Mouse (Mus musculus): ENCODE measurements around the gene Pabpn1. TPM values are rescaled to one million over a fixed set of nuclear protein-coding genes. Genes with fewer than 3 reads are reported as not detected.
"Not testable (repeated sequence)": the region's sequence is repeated elsewhere in the genome, so short reads cannot be mapped to it uniquely, and the experiment has no call there.

The Pabpn1 gene
- polyA plus RNA-seq, 1 experiment from 2014 or later = 139 TPM

DNA sequence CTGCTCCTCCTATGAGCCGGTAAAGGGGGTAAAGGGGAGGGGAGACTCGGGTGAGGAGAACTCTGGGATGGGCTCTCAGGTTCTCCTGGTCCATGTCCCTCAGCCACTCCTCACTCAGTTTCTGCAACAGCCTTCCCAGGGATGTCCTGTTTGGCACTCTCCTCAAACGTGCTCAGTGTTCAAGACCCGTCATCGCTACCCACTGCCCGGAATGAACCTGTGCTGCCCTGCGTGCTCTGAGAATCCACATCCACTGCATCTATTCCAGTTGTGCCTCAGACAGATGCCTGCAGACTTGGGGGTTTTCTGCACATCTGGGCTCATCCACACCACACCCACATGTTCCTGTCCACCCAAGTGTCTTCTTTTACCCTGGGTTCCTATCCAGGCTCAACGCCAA is 50.2 kb downstream of the Pabpn1 start:
- Histone ChIP-seq H3K4me1 (ENCODE audit: insufficient read depth) (no peaks in the 10 kb centered on the region), H3K4me2 (no peak overlapping the region), H3K9ac (no peak overlapping the region), H3K4me3 (ENCODE audit: low read depth, low read length) (no peak overlapping the region), H3K27me3 (ENCODE audit: insufficient read depth, low read length) (no peaks in the 10 kb centered on the region), H3K9me3 (ENCODE audit: low read depth, low read length) (no peaks in the 10 kb centered on the region), H3K36me3 (ENCODE audit: insufficient read depth) (no peaks in the 10 kb centered on the region), H3K27ac (ENCODE audit: low read depth) (no peak overlapping the region)
- ATAC-seq (ENCODE audit: insufficient read depth) (no peak), DNase-seq (no peak)
- no peak for TF ChIP-seq CTCF (IDR thresholded peaks at IDR 0.05; ENCODE audit: low read depth)
- WGBS = 86% methylated on average over 8 of the region's 8 CpGs

DNA sequence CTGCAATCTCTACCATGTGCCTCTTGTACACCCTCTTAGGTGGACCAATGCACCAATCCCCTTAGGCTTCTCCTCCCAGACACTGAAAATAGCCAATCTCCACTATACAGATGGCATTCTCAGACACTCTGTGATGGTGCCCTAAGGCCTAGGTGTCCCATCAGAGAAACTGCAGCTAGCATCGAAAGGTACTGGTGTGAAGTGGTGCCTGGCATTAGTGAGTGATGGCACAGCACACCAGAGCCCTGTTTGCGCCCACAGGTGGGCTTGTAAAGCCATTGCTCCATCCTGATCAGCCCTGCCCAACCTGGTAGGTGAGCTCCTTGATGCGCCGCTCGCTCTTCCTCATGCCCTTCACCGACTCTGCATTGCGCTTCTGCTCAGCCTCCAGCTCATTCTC is 51.7 kb downstream of the Pabpn1 start:
- Histone ChIP-seq H3K27me3 (ENCODE audit: insufficient read depth, low read length) (no peaks in the 10 kb centered on the region), H3K9ac (no peak overlapping the region), H3K27ac (ENCODE audit: low read depth) (no peak overlapping the region), H3K36me3 (ENCODE audit: insufficient read depth) (no peaks in the 10 kb centered on the region), H3K4me1 (ENCODE audit: insufficient read depth) (no peaks in the 10 kb centered on the region), H3K9me3 (ENCODE audit: low read depth, low read length) (no peaks in the 10 kb centered on the region), H3K4me2 (no peak overlapping the region), H3K4me3 (ENCODE audit: low read depth, low read length) (no peak overlapping the region)
- 89% methylated on average over 7 of the region's 7 CpGs for WGBS
- no peak for TF ChIP-seq CTCF (IDR thresholded peaks at IDR 0.05; ENCODE audit: low read depth)
- ATAC-seq (ENCODE audit: insufficient read depth) (no peak), DNase-seq (no peak)

DNA sequence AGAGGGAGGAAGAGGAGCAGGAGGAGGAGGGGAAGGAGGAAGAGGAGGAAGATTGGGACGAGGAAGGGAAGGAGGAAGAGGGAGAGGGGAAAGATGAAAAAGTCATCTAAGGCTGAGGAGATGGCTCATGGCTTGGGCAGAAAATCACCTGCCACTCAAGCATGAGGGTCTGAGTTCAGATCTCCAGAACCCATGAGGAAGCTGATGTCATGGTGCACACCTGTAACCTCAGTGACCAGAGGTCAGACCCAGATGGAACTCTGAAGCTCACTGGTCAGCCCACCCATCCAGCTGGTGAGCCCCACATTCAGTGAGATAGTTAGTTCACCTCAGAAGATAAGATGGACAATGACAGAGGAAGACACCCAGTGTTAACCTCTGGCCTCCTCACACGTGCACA is 52.6 kb downstream of the Pabpn1 start:
- 69% methylated on average over 2 of the region's 2 CpGs for WGBS
- DNase-seq (no peak), ATAC-seq (ENCODE audit: insufficient read depth) (no peak)
- TF ChIP-seq CTCF (IDR thresholded peaks at IDR 0.05; ENCODE audit: low read depth) = no peak
- Histone ChIP-seq H3K9me3 (ENCODE audit: low read depth, low read length) (no peaks in the 10 kb centered on the region), H3K27me3 (ENCODE audit: insufficient read depth, low read length) (no peaks in the 10 kb centered on the region), H3K9ac (no peak overlapping the region), H3K4me2 (no peak overlapping the region), H3K36me3 (ENCODE audit: insufficient read depth) (no peaks in the 10 kb centered on the region), H3K4me3 (ENCODE audit: low read depth, low read length) (no peak overlapping the region), H3K4me1 (ENCODE audit: insufficient read depth) (no peaks in the 10 kb centered on the region), H3K27ac (ENCODE audit: low read depth) (no peak overlapping the region)

DNA sequence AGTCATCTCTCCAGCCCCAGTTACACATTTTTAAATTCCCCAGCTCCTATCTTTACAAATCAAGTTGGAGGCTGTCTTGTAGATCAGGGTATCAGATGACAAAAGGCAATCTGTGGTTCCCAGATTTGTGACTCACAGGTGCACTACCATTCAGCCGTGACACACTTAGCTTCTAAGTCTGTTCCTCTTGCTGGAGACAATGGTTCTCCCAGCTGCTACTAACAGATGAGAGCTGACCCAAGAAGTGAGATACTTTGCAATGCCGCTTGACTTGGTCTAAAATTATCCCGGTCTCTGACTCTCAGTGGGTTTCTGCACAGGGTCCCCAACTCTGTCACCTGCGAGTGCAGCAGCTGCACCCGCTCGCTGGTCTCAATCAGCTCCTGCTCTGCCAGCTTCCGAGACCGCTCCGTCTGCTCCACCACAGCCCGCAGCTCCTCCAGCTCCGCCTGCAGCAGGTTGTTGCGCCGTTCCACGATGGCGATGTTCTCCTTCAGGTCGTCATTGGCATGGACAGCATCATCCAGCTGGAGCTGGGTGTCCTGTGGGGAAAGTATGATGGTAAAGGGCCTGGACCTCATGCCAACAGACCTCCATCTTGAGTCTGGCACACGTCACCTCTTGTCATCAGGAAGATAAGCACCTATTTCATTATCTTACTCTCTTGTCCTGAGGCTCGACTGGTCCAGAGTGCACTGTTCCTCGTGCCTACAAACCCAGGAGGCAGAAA is 53.8 kb downstream of the Pabpn1 start:
- no peaks in the 10 kb centered on the region for H3K4me1 ChIP-seq (ENCODE audit: insufficient read depth)
- H3K9me3 ChIP-seq (ENCODE audit: low read depth, low read length) = no peaks in the 10 kb centered on the region
- H3K4me3 ChIP-seq (ENCODE audit: low read depth, low read length) = no peak overlapping the region
- no peak for TF ChIP-seq CTCF (IDR thresholded peaks at IDR 0.05; ENCODE audit: low read depth)
- no peak overlapping the region for H3K4me2 ChIP-seq
- no peak overlapping the region for H3K27ac ChIP-seq (ENCODE audit: low read depth)
- WGBS = 70% methylated on average over 19 of the region's 19 CpGs
- ATAC-seq (ENCODE audit: insufficient read depth) = no peak
- no peaks in the 10 kb centered on the region for H3K27me3 ChIP-seq (ENCODE audit: insufficient read depth, low read length)
- no peak overlapping the region for H3K9ac ChIP-seq
- no peak for DNase-seq
- no peaks in the 10 kb centered on the region for H3K36me3 ChIP-seq (ENCODE audit: insufficient read depth)

GRCm38 (mm10) chr14:54947008-54947407 is 54.7 kb downstream of the Pabpn1 start:
- DNase-seq; H3K27ac ChIP-seq (ENCODE audit: low read depth); ATAC-seq (ENCODE audit: insufficient read depth); H3K9me3 ChIP-seq (ENCODE audit: low read depth, low read length); H3K27me3 ChIP-seq (ENCODE audit: insufficient read depth, low read length); H3K9ac ChIP-seq; H3K4me1 ChIP-seq (ENCODE audit: insufficient read depth); H3K4me2 ChIP-seq; H3K4me3 ChIP-seq (ENCODE audit: low read depth, low read length); H3K36me3 ChIP-seq (ENCODE audit: insufficient read depth): not testable (repeated sequence)
- WGBS = 83% methylated on average over 10 of the region's 11 CpGs

Other genes with a start within 250 kb of the Pabpn1 start
- gene 1700123O20Rik, start 206.3 kb upstream of the Pabpn1 start, polyA plus RNA-seq (2014; fragmentation: Nextera tagmentation; extraction: Ambion mirVana) = 77.4 and 83.2 TPM in 2 replicates
- gene Acin1, start 205.6 kb upstream of the Pabpn1 start, polyA plus RNA-seq (2014; fragmentation: Nextera tagmentation; extraction: Ambion mirVana) = 120 and 122 TPM in 2 replicates
- gene Gm29776, start 193.7 kb upstream of the Pabpn1 start, polyA plus RNA-seq (2014; fragmentation: Nextera tagmentation; extraction: Ambion mirVana) = 0.12 and 0.15 TPM in 2 replicates
- gene Cebpe, start 180.3 kb upstream of the Pabpn1 start, polyA plus RNA-seq (2014; fragmentation: Nextera tagmentation; extraction: Ambion mirVana) = not detected in 2 replicates
- gene Slc7a8, start 110.6 kb upstream of the Pabpn1 start, polyA plus RNA-seq (2014; fragmentation: Nextera tagmentation; extraction: Ambion mirVana) = 2.7 and 3.0 TPM in 2 replicates
- not detected in 2 replicates for gene Rnf212b, start 78.4 kb upstream of the Pabpn1 start, polyA plus RNA-seq (2014; fragmentation: Nextera tagmentation; extraction: Ambion mirVana)
- 10.4 and 13.2 TPM in 2 replicates for gene Homez, start 21.5 kb upstream of the Pabpn1 start, polyA plus RNA-seq (2014; fragmentation: Nextera tagmentation; extraction: Ambion mirVana)
- gene Ppp1r3e, start 14.9 kb upstream of the Pabpn1 start, polyA plus RNA-seq (2014; fragmentation: Nextera tagmentation; extraction: Ambion mirVana) = 1.5 and 1.6 TPM in 2 replicates
- gene Bcl2l2, start 9.1 kb upstream of the Pabpn1 start, polyA plus RNA-seq (2014; fragmentation: Nextera tagmentation; extraction: Ambion mirVana) = 3.4 and 3.9 TPM in 2 replicates
- gene Gm20521, start 9.1 kb upstream of the Pabpn1 start, polyA plus RNA-seq (2014; fragmentation: Nextera tagmentation; extraction: Ambion mirVana) = not detected in 2 replicates
- gene Slc22a17, start 20.6 kb downstream of the Pabpn1 start, polyA plus RNA-seq (2014; fragmentation: Nextera tagmentation; extraction: Ambion mirVana) = 27.0 and 29.2 TPM in 2 replicates
- gene Efs, start 33.6 kb downstream of the Pabpn1 start, polyA plus RNA-seq (2014; fragmentation: Nextera tagmentation; extraction: Ambion mirVana) = 29.3 and 33.7 TPM in 2 replicates
- not detected in 2 replicates for gene Il25, start 40.2 kb downstream of the Pabpn1 start, polyA plus RNA-seq (2014; fragmentation: Nextera tagmentation; extraction: Ambion mirVana)
- gene Cmtm5, start 43.8 kb downstream of the Pabpn1 start, polyA plus RNA-seq (2014; fragmentation: Nextera tagmentation; extraction: Ambion mirVana) = 0.22 and 0.31 TPM in 2 replicates
- gene Myh6, start 74.4 kb downstream of the Pabpn1 start, polyA plus RNA-seq (2014; fragmentation: Nextera tagmentation; extraction: Ambion mirVana) = 4.6 and 87.1 TPM in 2 replicates
- gene Gm17428, start 84.4 kb downstream of the Pabpn1 start, polyA plus RNA-seq (2014; fragmentation: Nextera tagmentation; extraction: Ambion mirVana) = not detected in 2 replicates
- 1.8 and 3.6 TPM in 2 replicates for gene Myh7, start 102.1 kb downstream of the Pabpn1 start, polyA plus RNA-seq (2014; fragmentation: Nextera tagmentation; extraction: Ambion mirVana)
- 75.0 and 81.6 TPM in 2 replicates for gene Ngdn, start 123.0 kb downstream of the Pabpn1 start, polyA plus RNA-seq (2014; fragmentation: Nextera tagmentation; extraction: Ambion mirVana)
- gene Zfhx2, start 199.8 kb downstream of the Pabpn1 start, polyA plus RNA-seq (2014; fragmentation: Nextera tagmentation; extraction: Ambion mirVana) = 3.4 and 3.5 TPM in 2 replicates
- gene Thtpa, start 202.3 kb downstream of the Pabpn1 start, polyA plus RNA-seq (2014; fragmentation: Nextera tagmentation; extraction: Ambion mirVana) = 19.2 and 20.1 TPM in 2 replicates
- gene Ap1g2, start 214.1 kb downstream of the Pabpn1 start, polyA plus RNA-seq (2014; fragmentation: Nextera tagmentation; extraction: Ambion mirVana) = 14.7 and 16.3 TPM in 2 replicates
- 0.16 and 0.37 TPM in 2 replicates for gene Jph4, start 224.4 kb downstream of the Pabpn1 start, polyA plus RNA-seq (2014; fragmentation: Nextera tagmentation; extraction: Ambion mirVana)